Mouse (Mus musculus) CH12.LX (cell line): Measurements from ENCODE around the gene Tasp1. TPM values are rescaled to one million over a fixed set of nuclear protein-coding genes. Genes with fewer than 3 reads are reported as not detected.

ENCODE experiments used
- DNase-seq: peaks from one replicate; pipeline ENCODE4 v3.0.0-alpha.2; 2013; ENCODE audit errors: extremely low read depth
- H3K27ac ChIP-seq: 2 replicates; pipeline ENCODE4 v1.5.1; 2012; ENCODE audit warnings: low read depth, mild to moderate bottlenecking, control low read depth, moderate library complexity; ENCODE audit not compliant: insufficient read depth
- H3K27me3 ChIP-seq: replicated peaks from 2 replicates; pipeline ENCODE3; 2012; ENCODE audit warnings: inconsistent platforms
- H3K36me3 ChIP-seq, 2 experiments: replicated peaks in 1 of 2; 2 replicates each; pipeline versions ENCODE3 to v1.6.1; 2012; ENCODE audit warnings: inconsistent platforms in 1 of 2, low read length in 1 of 2, mild to moderate bottlenecking in 1 of 2, mixed read lengths in 1 of 2, moderate library complexity in 1 of 2; ENCODE audit not compliant: control insufficient read depth in 1 of 2, insufficient read depth in 1 of 2
- H3K4me1 ChIP-seq, 2 experiments: 2 replicates each; pipeline ENCODE4 v1.6.1; 2012; ENCODE audit warnings: inconsistent platforms in 1 of 2, moderate library complexity in 1 of 2; ENCODE audit not compliant: insufficient read depth in 2 of 2, control insufficient read depth in 1 of 2
- H3K4me2 ChIP-seq: 2 replicates; pipeline ENCODE4 v1.6.1; 2012; ENCODE audit warnings: low read depth, mild to moderate bottlenecking, control low read depth; ENCODE audit not compliant: poor library complexity, insufficient read depth, severe bottlenecking
- H3K4me3 ChIP-seq, 3 experiments: fragments of 150-350 bp in 1 of 3; sonication (generic) in 1 of 3; replicated peaks in 1 of 3; 2 replicates each; pipeline versions ENCODE3 to v1.5.1; 2011 to 2012; ENCODE audit warnings: low read depth in 2 of 3, low read length in 2 of 3, mild to moderate bottlenecking in 2 of 3, moderate library complexity in 2 of 3, control low read depth in 1 of 3, improper control_type of control experiment in 1 of 3, inconsistent platforms in 1 of 3, mixed read lengths in 1 of 3; ENCODE audit not compliant: poor library complexity in 1 of 3
- H3K79me2 ChIP-seq: replicated peaks from 2 replicates; pipeline ENCODE4 v1.6.1; 2012; ENCODE audit warnings: mild to moderate bottlenecking, moderate library complexity; ENCODE audit not compliant: control insufficient read depth, poor library complexity, insufficient read depth, severe bottlenecking; ENCODE audit errors: extremely low read depth
- H3K9ac ChIP-seq: 2 replicates; pipeline ENCODE4 v1.6.1; 2012; ENCODE audit warnings: low read depth, mild to moderate bottlenecking, control low read depth, moderate library complexity; ENCODE audit not compliant: insufficient read depth
- H3K9me3 ChIP-seq: replicated peaks from 2 replicates; pipeline ENCODE3; 2012; ENCODE audit warnings: low read length, inconsistent platforms, mixed read lengths
- CHD1 ChIP-seq: IDR thresholded peaks from 2 replicates; pipeline ENCODE4 v1.6.1; 2012; ENCODE audit warnings: low read depth, low read length, improper control_type of control experiment, inconsistent platforms
- CTCF ChIP-seq, 2 experiments: IDR thresholded peaks in 1 of 2; conservative IDR thresholded peaks in 1 of 2; 2 replicates each; pipeline ENCODE4 v1.5.1; 2011 to 2012; ENCODE audit warnings: low read depth in 2 of 2, low read length in 2 of 2, improper control_type of control experiment in 1 of 2, inconsistent platforms in 1 of 2, mild to moderate bottlenecking in 1 of 2, moderate library complexity in 1 of 2
- EP300 ChIP-seq: IDR thresholded peaks from 2 replicates; pipeline ENCODE4 v1.6.1; 2011; ENCODE audit warnings: low read length, improper control_type of control experiment
- ETS1 ChIP-seq: conservative IDR thresholded peaks from 2 replicates; pipeline ENCODE4 v1.6.1; 2012; ENCODE audit warnings: low read depth, mild to moderate bottlenecking, inconsistent platforms, low read length, improper control_type of control experiment, moderate library complexity
- GABPA ChIP-seq: IDR thresholded peaks from 2 replicates; pipeline ENCODE4 v1.6.1; 2012; ENCODE audit warnings: low read depth, low read length, improper control_type of control experiment, inconsistent platforms; ENCODE audit not compliant: insufficient replicate concordance
- JUN ChIP-seq: IDR thresholded peaks from 2 replicates; pipeline ENCODE4 v1.6.1; 2011; ENCODE audit warnings: low read depth, mild to moderate bottlenecking, low read length, improper control_type of control experiment, moderate library complexity; ENCODE audit not compliant: insufficient read depth
- JUND ChIP-seq: conservative IDR thresholded peaks from 2 replicates; pipeline ENCODE4 v1.6.1; 2011; ENCODE audit warnings: low read depth, low read length, improper control_type of control experiment
- MAX ChIP-seq: IDR thresholded peaks from 2 replicates; pipeline ENCODE4 v1.6.1; 2011; ENCODE audit warnings: low read length, improper control_type of control experiment
- MEF2A ChIP-seq: IDR thresholded peaks from 2 replicates; pipeline ENCODE4 v1.6.1; 2014; ENCODE audit warnings: low read depth, mild to moderate bottlenecking, inconsistent platforms, low read length, improper control_type of control experiment, borderline replicate concordance
- NELFE ChIP-seq: IDR thresholded peaks from 2 replicates; pipeline ENCODE4 v1.6.1; 2011; ENCODE audit warnings: low read depth, low read length, improper control_type of control experiment
- NRF1 ChIP-seq: IDR thresholded peaks from 2 replicates; pipeline ENCODE4 v1.6.1; 2014; ENCODE audit warnings: low read depth, mild to moderate bottlenecking, inconsistent platforms, low read length, improper control_type of control experiment, moderate library complexity
- POLR2A ChIP-seq: IDR thresholded peaks from 2 replicates; pipeline ENCODE4 v1.6.1; 2011; ENCODE audit warnings: low read depth, mild to moderate bottlenecking, improper control_type of control experiment, low read length
- SMC3 ChIP-seq: IDR thresholded peaks from 2 replicates; pipeline ENCODE4 v1.6.1; 2011; ENCODE audit warnings: low read depth, low read length, improper control_type of control experiment
- USF1 ChIP-seq: IDR thresholded peaks from 2 replicates; pipeline ENCODE4 v1.6.1; 2014; ENCODE audit warnings: low read depth, mild to moderate bottlenecking, inconsistent platforms, low read length, improper control_type of control experiment
- ZKSCAN1 ChIP-seq: IDR thresholded peaks from 2 replicates; pipeline ENCODE4 v1.6.1; 2012; ENCODE audit warnings: low read depth, inconsistent platforms, low read length, improper control_type of control experiment, borderline replicate concordance
- dilution Hi-C: fragments of 300-500 bp; cut with MboI; formaldehyde crosslinking; loops from 2 replicates; pipeline ENCODE4 v1.14.3; 2020; ENCODE audit warnings: low sequenced_read_pairs; ENCODE audit not compliant: extremely low pct_unique_long_range_greater_than_20kb, extremely low pct_ligation_motif_present
- in situ Hi-C: fragments of 300-500 bp; cut with MboI; formaldehyde crosslinking; loops from 3 replicates; pipeline ENCODE4 v1.14.3; 2019; ENCODE audit warnings: low sequenced_read_pairs, low pct_ligation_motif_present, low pct_unique_long_range_greater_than_20kb, mixed read lengths
- polyA plus RNA-seq: library from polyadenylated mRNA; unstranded; fragments of >175 nt; gene quantifications from 2 replicates; pipeline ENCODE4 v1.2.1, GENCODE M21; 2012; ENCODE audit warnings: low read depth; ENCODE audit not compliant: insufficient read length
- total RNA-seq, 2 experiments: library from RNA; depleted of rRNA; stranded (reverse); fragments of 300-350 nt in 1 of 2; fragments of >200 nt in 1 of 2; gene quantifications; 2 replicates each; pipeline ENCODE4 v1.2.3; 2012 to 2014

The Tasp1 gene
- total and polyA plus RNA-seq, 3 experiments = 28.8 to 64.5 (median 28.9) TPM

GRCm38 (mm10) chr2:140042081-140042480, 24.5 kb downstream of the Tasp1 start:
- H3K4me2 ChIP-seq = no peak overlapping the region
- H3K36me3 ChIP-seq = peaks cover 28 to 53% of the 10 kb centered on the region in 2 experiments
- TF ChIP-seq POLR2A (no peak), ETS1 (no peak), CHD1 (no peak), JUN (no peak)
- in situ Hi-C loops = no loop called here
- peaks cover 0 to 22% of the 10 kb centered on the region in 2 experiments; a peak in 1 of 4 replicates for H3K4me1 ChIP-seq
- no peaks in the 10 kb centered on the region for H3K27me3 ChIP-seq
- no peak overlapping the region for H3K9ac ChIP-seq
- H3K79me2 ChIP-seq = no peaks in the 10 kb centered on the region; the same call in 1 of the 2 replicates
- H3K4me3 ChIP-seq = no peak overlapping the region
- DNase-seq = peak; percentile 4
- peaks cover 2% of the 10 kb centered on the region for H3K9me3 ChIP-seq
- no peak overlapping the region for H3K27ac ChIP-seq
- dilution Hi-C loops = no loop called here

GRCm38 (mm10) chr2:140037459-140037858, 29.1 kb downstream of the Tasp1 start:
- H3K4me2 ChIP-seq = no peak overlapping the region
- dilution Hi-C loops (no loop called here), in situ Hi-C loops (no loop called here)
- no peak overlapping the region for H3K4me3 ChIP-seq
- no peaks in the 10 kb centered on the region for H3K9me3 ChIP-seq
- no peak for TF ChIP-seq ZKSCAN1
- no peak for TF ChIP-seq JUND
- no peak for TF ChIP-seq MEF2A
- TF ChIP-seq SMC3 = no peak
- TF ChIP-seq JUN = no peak
- TF ChIP-seq GABPA = no peak
- TF ChIP-seq MAX = no peak
- no peak for TF ChIP-seq USF1
- no peak for TF ChIP-seq NELFE
- TF ChIP-seq NRF1 = no peak
- no peak for TF ChIP-seq CTCF (conservative IDR thresholded peaks at IDR 0.05 in 1 of 2, IDR thresholded peaks at IDR 0.05 in 1 of 2; ENCODE audit: low read depth in 2 of 2, low read length in 2 of 2)
- TF ChIP-seq EP300 = no peak
- no peak for DNase-seq
- H3K27ac ChIP-seq = no peak overlapping the region
- no peak overlapping the region for H3K9ac ChIP-seq
- no peaks in the 10 kb centered on the region for H3K27me3 ChIP-seq
- peaks cover 19 to 61% of the 10 kb centered on the region in 2 experiments for H3K36me3 ChIP-seq
- no peaks in the 10 kb centered on the region for H3K79me2 ChIP-seq
- H3K4me1 ChIP-seq = peaks cover 0 to 16% of the 10 kb centered on the region in 2 experiments; a peak in 2 of 4 replicates
